Mouse (Mus musculus) G1E (cell line): ENCODE results near the gene Tnrc18. TPM values are rescaled to one million over a fixed set of nuclear protein-coding genes. Genes with fewer than 3 reads are reported as not detected.
A peak's percentile ranks its signal among the peaks of the same experiment; 100 is the strongest.

Experiments
- ATAC-seq: 2 replicates; pipeline ENCODE4 v1.8.0; 2016; ENCODE audit warnings: mild to moderate bottlenecking; ENCODE audit not compliant: insufficient number of reproducible peaks, poor library complexity, low FRiP score, severe bottlenecking; ENCODE audit errors: extremely low read depth
- DNase-seq: peaks from one replicate; pipeline ENCODE4 v3.0.0; 2012; ENCODE audit warnings: low spot score
- H3K27me3 ChIP-seq: 2 replicates; pipeline ENCODE4 v1.6.1; 2012; ENCODE audit warnings: mild to moderate bottlenecking, low read length, inconsistent platforms; ENCODE audit not compliant: insufficient read depth
- H3K36me3 ChIP-seq: replicated peaks from 2 replicates; pipeline ENCODE3; 2012; ENCODE audit warnings: mild to moderate bottlenecking, inconsistent platforms
- H3K4me1 ChIP-seq: 2 replicates; pipeline ENCODE4 v1.6.1; 2012; ENCODE audit warnings: low read depth, low read length, inconsistent platforms, mixed read lengths; ENCODE audit not compliant: insufficient read depth
- H3K4me3 ChIP-seq: 2 replicates; pipeline ENCODE4 v1.5.1; 2012; ENCODE audit warnings: low read depth, mild to moderate bottlenecking, inconsistent platforms, low read length, moderate library complexity, mixed read lengths
- H3K9me3 ChIP-seq: replicated peaks from 2 replicates; pipeline ENCODE4 v1.6.1; 2012; ENCODE audit warnings: inconsistent platforms
- CTCF ChIP-seq: IDR thresholded peaks from 2 replicates; pipeline ENCODE4 v1.5.1; 2012; ENCODE audit warnings: low read depth, low read length, inconsistent platforms, mixed read lengths
- GATA1 ChIP-seq: IDR thresholded peaks from 2 replicates; pipeline ENCODE4 v1.6.1; 2012; ENCODE audit warnings: borderline replicate concordance, low read length, inconsistent platforms, mixed read lengths
- GATA2 ChIP-seq: IDR thresholded peaks from 2 replicates; pipeline ENCODE4 v1.6.1; 2012; ENCODE audit warnings: low read depth, low read length, inconsistent platforms, borderline replicate concordance
- POLR2AphosphoS5 ChIP-seq: IDR thresholded peaks from 2 replicates; pipeline ENCODE4 v1.6.1; 2012; ENCODE audit warnings: low read depth, low read length, inconsistent platforms; ENCODE audit not compliant: insufficient replicate concordance
- TAL1 ChIP-seq: conservative IDR thresholded peaks from 2 replicates; pipeline ENCODE4 v1.6.1; 2012; ENCODE audit warnings: low read depth, low read length, inconsistent platforms, mixed read lengths
- polyA plus RNA-seq: library from polyadenylated mRNA; stranded (reverse); fragments of >175 nt; gene quantifications from 2 replicates; pipeline ENCODE4 v1.2.3, GENCODE M21; 2012
- total RNA-seq, 2 experiments: library from RNA; stranded (forward) in 1 of 2; stranded (reverse) in 1 of 2; fragments of 200-1000 nt in 1 of 2; fragments of >200 nt in 1 of 2; fragmentation: Nextera tagmentation in 1 of 2; gene quantifications; 2 replicates each; pipeline ENCODE4 v1.2.3; 2014 to 2017

Tnrc18 gene
- total and polyA plus RNA-seq, 3 experiments = 5.4 to 81.6 (median 36.3) TPM

DNA sequence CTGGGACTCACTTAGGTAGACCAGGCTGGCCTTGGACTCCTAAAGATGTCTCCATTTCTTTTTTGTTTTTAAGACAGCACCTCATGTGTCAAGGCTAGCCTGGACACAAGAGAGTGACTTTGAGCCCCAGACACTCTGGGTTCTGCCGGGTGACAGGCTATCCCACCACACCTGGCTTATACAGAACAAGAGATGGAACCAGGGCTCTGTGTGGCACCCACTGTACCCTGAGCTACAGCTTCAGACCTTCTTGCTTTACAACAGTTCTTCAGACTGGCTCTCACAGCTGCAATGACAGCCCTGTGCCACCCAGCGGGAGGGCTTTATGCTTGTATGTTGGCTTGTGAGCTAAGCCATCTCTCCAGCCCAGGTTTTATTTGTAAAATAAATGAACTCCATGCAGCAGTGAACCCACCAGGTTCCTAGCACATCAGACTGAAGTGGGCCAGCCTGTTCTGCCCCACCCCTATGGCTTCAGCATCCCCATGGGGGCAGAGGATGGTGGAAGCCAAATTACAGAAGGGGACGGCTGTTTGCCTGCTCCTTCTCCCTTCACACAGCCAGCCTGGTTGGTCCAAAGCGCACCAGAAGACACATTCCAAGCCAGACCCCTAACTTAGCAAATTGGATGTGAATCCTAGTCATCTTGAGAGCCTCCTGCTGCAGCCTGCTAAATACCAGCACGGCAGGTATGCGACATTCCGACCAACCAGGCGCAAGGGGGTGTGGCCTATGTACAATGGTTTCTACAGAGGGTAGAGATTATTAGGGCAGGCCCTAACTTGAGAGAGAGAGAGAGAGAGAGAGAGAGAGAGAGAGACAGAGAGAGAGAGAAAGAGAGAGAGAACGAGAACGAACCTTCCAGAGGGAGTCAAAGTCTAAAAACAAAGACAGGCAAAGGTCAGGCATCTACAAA lies 48.9 kb downstream of the Tnrc18 start:
- TF ChIP-seq CTCF = no peak
- no peak for TF ChIP-seq GATA1
- no peak for TF ChIP-seq POLR2AphosphoS5
- TF ChIP-seq TAL1 = no peak
- no peak for TF ChIP-seq GATA2
- H3K4me3 ChIP-seq = no peak overlapping the region
- no peaks in the 10 kb centered on the region for H3K9me3 ChIP-seq
- DNase-seq (no peak), ATAC-seq (no peak)
- peaks cover 59% of the 10 kb centered on the region for H3K36me3 ChIP-seq
- peaks cover 2% of the 10 kb centered on the region; the same call in 1 of the 2 replicates for H3K4me1 ChIP-seq
- H3K27me3 ChIP-seq = peaks cover 7% of the 10 kb centered on the region

GRCm38 (mm10) chr5:142767937-142768336 lies 49.5 kb downstream of the Tnrc18 start:
- H3K27me3 ChIP-seq = peaks cover 7% of the 10 kb centered on the region
- ATAC-seq (peak; percentile 49; the same call in 1 of the 2 replicates), DNase-seq (peak; percentile 69)
- no peaks in the 10 kb centered on the region for H3K9me3 ChIP-seq
- peaks cover 2% of the 10 kb centered on the region; the same call in 1 of the 2 replicates for H3K4me1 ChIP-seq
- H3K4me3 ChIP-seq = no peak overlapping the region
- H3K36me3 ChIP-seq = peaks cover 54% of the 10 kb centered on the region
- TF ChIP-seq POLR2AphosphoS5 (no peak), CTCF (no peak), TAL1 (no peak), GATA1 (no peak), GATA2 (no peak)

- no peak for DNase-seq
- Histone ChIP-seq H3K4me1 (0 out of 2 replicates have a peak, but pooled peaks cover 2% of the 10 kb centered on the region), H3K4me3 (no peak overlapping the region), H3K27me3 (peaks cover 3% of the 10 kb centered on the region; the same call in 1 of the 2 replicates), H3K36me3 (peaks cover 54% of the 10 kb centered on the region), H3K9me3 (no peaks in the 10 kb centered on the region)
- TF ChIP-seq TAL1 (no peak), POLR2AphosphoS5 (no peak), CTCF (no peak), GATA1 (no peak), GATA2 (no peak)
- ATAC-seq = no peak
These were observed 50.8 kb downstream of the Tnrc18 start for GRCm38 (mm10) chr5:142766708-142767107.

- TF ChIP-seq GATA1 = no peak
- TF ChIP-seq CTCF = no peak
- TF ChIP-seq TAL1 = no peak
- no peak for TF ChIP-seq GATA2
- TF ChIP-seq POLR2AphosphoS5 = no peak
- H3K4me3 ChIP-seq = no peak overlapping the region
- H3K4me1 ChIP-seq = 0 out of 2 replicates have a peak, but pooled peaks cover 2% of the 10 kb centered on the region
- DNase-seq = no peak
- H3K36me3 ChIP-seq = peaks cover 52% of the 10 kb centered on the region
- H3K9me3 ChIP-seq = no peaks in the 10 kb centered on the region
- ATAC-seq = no peak
- H3K27me3 ChIP-seq = peaks cover 3% of the 10 kb centered on the region; the same call in 1 of the 2 replicates
These were observed 52.6 kb downstream of the Tnrc18 start for GRCm38 (mm10) chr5:142764889-142765288.

- TF ChIP-seq POLR2AphosphoS5 (no peak), GATA1 (no peak), CTCF (no peak), GATA2 (no peak), TAL1 (no peak)
- H3K36me3 ChIP-seq = peaks cover 52% of the 10 kb centered on the region
- ATAC-seq = no peak
- H3K4me3 ChIP-seq = no peak overlapping the region
- no peak for DNase-seq
- H3K27me3 ChIP-seq = no peaks in the 10 kb centered on the region
- 0 out of 2 replicates have a peak, but pooled peaks cover 2% of the 10 kb centered on the region for H3K4me1 ChIP-seq
- no peaks in the 10 kb centered on the region for H3K9me3 ChIP-seq
These were observed 53.2 kb downstream of the Tnrc18 start for GRCm38 (mm10) chr5:142764306-142764705.

DNA sequence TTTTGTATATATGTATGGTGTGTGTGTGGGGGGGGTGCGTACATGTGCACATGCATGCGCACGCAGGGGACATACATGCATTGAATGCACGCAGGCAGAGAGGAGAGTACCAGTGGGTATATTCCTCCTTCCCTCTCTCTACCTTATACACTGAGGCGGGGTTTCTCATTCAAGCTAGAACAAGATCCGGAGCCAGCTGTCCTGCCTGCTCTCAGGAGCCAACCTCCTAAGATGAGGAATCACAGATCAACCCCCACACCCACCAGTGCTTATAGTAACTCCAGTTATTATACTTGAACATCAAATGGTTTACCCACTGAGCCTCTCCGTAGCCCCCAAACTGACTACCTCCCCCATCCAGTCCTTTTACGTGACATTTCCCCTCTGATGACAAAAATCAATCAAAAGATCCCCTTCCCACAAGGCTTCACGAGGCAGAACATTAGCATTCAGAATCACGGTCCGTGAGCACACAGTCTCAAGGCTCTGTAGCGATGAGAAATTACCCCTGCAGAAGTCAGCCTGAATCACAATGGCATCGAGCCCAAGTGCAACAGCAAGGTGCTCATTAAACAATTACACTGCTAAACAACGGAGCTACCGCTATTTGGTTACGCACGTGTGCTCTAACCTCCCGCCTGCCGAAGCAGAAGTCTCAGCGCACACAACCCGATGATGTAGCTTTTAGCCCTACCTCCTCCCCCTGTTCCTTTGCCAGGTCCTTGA lies 55.2 kb downstream of the Tnrc18 start:
- H3K36me3 ChIP-seq = peaks cover 63% of the 10 kb centered on the region
- no peaks in the 10 kb centered on the region for H3K9me3 ChIP-seq
- ATAC-seq = no peak

More for the DNA sequence above, 55.2 kb downstream of the Tnrc18 start:
- Histone ChIP-seq H3K4me1 (peaks cover 2% of the 10 kb centered on the region; the same call in 1 of the 2 replicates), H3K4me3 (no peak overlapping the region), H3K27me3 (no peaks in the 10 kb centered on the region)
- no peak for TF ChIP-seq POLR2AphosphoS5
- TF ChIP-seq GATA2 = no peak
- TF ChIP-seq TAL1 = no peak
- TF ChIP-seq CTCF = no peak
- TF ChIP-seq GATA1 = no peak
- no peak for DNase-seq
